Mouse (Mus musculus): ENCODE measurements around the gene Morn5. TPM values are rescaled to one million over a fixed set of nuclear protein-coding genes. Genes with fewer than 3 reads are reported as not detected.

The Morn5 gene
- total RNA-seq (2023) = not detected in 2 replicates

DNA sequence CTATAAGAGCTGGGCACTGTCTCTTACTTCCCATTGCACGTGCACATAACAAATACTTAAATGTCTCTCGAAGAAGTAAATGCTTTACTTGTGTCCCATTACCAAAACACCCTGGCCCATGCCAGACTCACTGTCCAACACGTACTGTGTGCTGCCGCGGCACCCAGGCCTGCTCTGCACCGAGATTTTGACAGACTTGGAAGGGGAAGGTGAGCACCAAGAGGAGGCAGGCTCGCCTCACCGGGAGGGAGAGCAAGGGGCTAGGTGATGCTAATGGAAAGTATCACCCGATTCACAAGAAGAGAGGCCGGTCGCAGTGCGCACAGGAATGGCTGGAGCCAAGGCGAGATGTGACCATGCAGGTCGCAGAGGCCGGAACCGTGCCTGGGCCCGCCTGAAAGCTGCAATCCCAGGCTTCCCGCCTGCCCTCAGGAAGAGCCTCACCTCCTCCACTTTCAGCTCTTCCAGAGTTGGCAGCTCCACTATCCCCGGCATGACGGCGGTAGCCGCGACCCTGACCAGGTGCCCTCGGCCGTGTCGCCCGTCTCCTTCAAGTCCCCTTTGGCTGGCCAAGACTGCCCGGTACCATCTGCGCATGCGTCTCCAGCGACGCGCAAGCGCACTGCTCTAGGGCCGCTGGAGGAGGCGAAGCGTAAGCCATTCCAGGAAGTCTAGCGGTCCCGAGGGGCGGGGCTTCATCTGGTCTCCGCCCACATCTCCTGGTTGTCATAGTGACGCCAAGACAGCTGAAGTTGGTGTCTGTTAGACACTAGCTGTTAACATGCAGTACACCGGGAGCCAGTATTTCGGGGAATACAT lies at the start of gene Morn5, which contains the start of gene Ndufa8:
Gene Morn5, plus strand, starts transcription at position 711 of the 819 bp plus-strand sequence.
Gene Ndufa8, minus strand, starts transcription at position 659 of the 819 bp plus-strand sequence.

DNA sequence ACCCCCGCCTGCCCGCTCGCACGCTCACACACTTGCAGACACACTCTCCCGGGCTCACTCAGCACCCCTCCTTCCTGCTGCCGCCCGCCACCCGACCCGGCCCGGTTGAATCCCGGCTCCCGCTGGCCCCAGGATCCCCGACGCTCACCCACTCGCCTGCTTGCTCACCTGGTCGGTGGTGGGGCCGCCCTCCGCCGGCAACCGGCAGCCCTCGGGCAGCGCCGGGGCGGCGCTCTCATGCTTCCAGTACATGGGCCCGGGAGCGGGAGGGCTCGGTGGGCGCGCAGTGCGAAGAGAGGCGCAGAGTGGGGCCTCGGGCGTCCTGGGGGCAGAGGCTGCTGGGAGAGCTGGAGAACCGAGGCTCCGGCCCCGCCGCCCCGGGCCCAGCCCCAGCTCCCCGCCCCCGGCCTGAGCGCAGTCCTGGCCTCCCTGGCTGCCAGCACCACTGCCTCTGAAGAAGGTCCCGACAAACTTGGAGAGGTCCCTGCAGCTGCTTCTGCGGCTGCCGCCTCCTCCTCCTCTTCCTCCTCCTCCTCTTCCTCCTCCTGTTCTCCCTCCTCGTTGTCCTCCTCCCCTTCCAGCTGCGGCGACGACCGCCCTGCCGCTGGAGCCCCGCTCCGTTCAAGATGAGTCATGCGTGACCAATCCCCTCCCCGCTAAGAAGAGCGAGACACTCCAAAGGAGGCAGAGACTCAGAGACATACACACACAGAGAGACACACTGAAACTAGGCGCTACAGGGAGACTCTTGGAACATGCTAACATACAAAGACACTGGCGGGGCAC lies 55.9 kb downstream of the Morn5 start, which contains the start of gene Lhx6:
Gene Lhx6, minus strand, starts transcription at position 453 of the 786 bp plus-strand sequence.

Other genes with a start within 250 kb of the Morn5 start
- 1.6 and 1.7 TPM in 2 replicates for gene Ttll11, start 69.5 kb upstream of the Morn5 start, total RNA-seq (2023)
- 51.0 and 57.1 TPM in 2 replicates for gene Ndufa8, start 52 bp upstream of the Morn5 start, total RNA-seq (2023)
- not detected in 2 replicates for gene Lhx6, start 56.0 kb downstream of the Morn5 start, total RNA-seq (2023)
- gene Mrrf, start 86.9 kb downstream of the Morn5 start, total RNA-seq (2023) = 2.7 and 5.4 TPM in 2 replicates
- gene Rbm18, start 87.3 kb downstream of the Morn5 start, total RNA-seq (2023) = 37.9 and 41.1 TPM in 2 replicates
- gene Ptgs1, start 181.0 kb downstream of the Morn5 start, total RNA-seq (2023) = 113 and 132 TPM in 2 replicates

All from neutrophil, adult 65 days (primary cell).